Mouse (Mus musculus): ENCODE data around the gene Epb41l2.

DNA sequence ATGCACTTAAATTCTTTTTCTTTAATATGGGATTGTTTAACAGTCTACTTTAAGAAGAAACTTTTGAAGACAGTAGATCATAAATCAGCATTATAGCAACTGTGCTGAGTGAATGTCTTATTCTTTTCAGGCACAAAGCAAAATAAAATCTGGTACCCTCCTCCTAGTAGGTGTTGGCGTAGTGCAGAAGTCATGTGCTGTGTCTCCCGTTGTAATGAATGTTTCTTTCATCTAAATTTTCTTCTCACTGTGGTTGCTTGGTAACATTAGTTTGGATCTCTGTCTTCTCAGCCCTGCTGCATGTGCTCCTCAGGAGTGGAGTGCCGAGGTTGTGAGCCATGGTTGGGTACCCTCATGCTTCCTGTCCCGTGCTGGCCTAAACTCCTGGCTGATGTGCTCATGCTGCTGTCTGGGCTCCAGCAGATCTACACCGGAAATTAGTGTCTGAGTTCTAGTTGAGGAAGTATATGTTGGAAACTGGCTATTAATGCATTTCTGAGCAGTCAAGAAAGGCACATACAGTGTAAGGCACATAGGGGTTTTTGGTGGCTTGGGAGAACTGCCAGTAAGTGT, 87.4 kb downstream of the Epb41l2 start:
- TF ChIP-seq CTCF (IDR thresholded peaks at IDR 0.05; ENCODE audit: low read depth), result no peak
- no peak for TF ChIP-seq EP300 (IDR thresholded peaks at IDR 0.05; ENCODE audit: low read depth)
